Mouse (Mus musculus) lung, embryonic 16.5 days (tissue): ENCODE data around the gene Rab15. TPM values are rescaled to one million over a fixed set of nuclear protein-coding genes. Genes with fewer than 3 reads are reported as not detected.

Source experiments
- ATAC-seq: fragments of 200-750 bp; cut with Nextera tagmentation; 2 replicates; pipeline ENCODE4 v1.8.0; 2017; ENCODE audit warnings: low read depth, mild to moderate bottlenecking, moderate library complexity
- H3K27ac ChIP-seq: fragments of 300-500 bp; sonication (generic); 2 replicates; pipeline ENCODE4 v1.5.1; 2014; ENCODE audit warnings: mild to moderate bottlenecking, control low read depth, low read length
- H3K27me3 ChIP-seq: fragments of 300-500 bp; sonication (generic); 2 replicates; pipeline ENCODE4 v1.6.1; 2014; ENCODE audit warnings: low read depth, low read length, mixed read lengths; ENCODE audit not compliant: control insufficient read depth, insufficient read depth
- H3K36me3 ChIP-seq: fragments of 300-500 bp; sonication (generic); 2 replicates; pipeline ENCODE4 v1.6.1; 2014; ENCODE audit warnings: low read length; ENCODE audit not compliant: control insufficient read depth, insufficient read depth
- H3K4me1 ChIP-seq: fragments of 300-500 bp; sonication (generic); replicated peaks from 2 replicates; pipeline ENCODE4 v1.6.1; 2014; ENCODE audit warnings: low read length, mixed read lengths; ENCODE audit not compliant: control insufficient read depth, insufficient read depth
- H3K4me2 ChIP-seq: fragments of 300-500 bp; sonication (generic); 2 replicates; pipeline ENCODE4 v1.6.1; 2014; ENCODE audit warnings: low read depth, low read length, control low read depth
- H3K4me3 ChIP-seq: fragments of 300-500 bp; sonication (generic); 2 replicates; pipeline ENCODE4 v1.5.1; 2014; ENCODE audit warnings: mild to moderate bottlenecking, low read length, control low read depth
- H3K9ac ChIP-seq: fragments of 300-500 bp; sonication (generic); 2 replicates; pipeline ENCODE4 v1.6.1; 2014; ENCODE audit warnings: low read length, control low read depth
- H3K9me3 ChIP-seq: fragments of 300-500 bp; sonication (generic); 2 replicates; pipeline ENCODE4 v1.6.1; 2016; ENCODE audit warnings: low read length; ENCODE audit not compliant: control insufficient read depth
- WGBS: fragments of 180-500 bp; shearing (Covaris S2); extraction: QIAGEN DNeasy Blood & Tissue Kit; methylation state at CpG from one replicate; pipeline ENCODE4 v1.1.7; 2014; 5-methylcytosine and 5-hydroxymethylcytosine counted together
- polyA plus RNA-seq: library from polyadenylated mRNA; unstranded; fragments of >200 nt; fragmentation: Nextera tagmentation; extraction: Ambion mirVana; gene quantifications from 2 replicates; pipeline ENCODE4 v1.2.1, GENCODE M21; 2015

Gene Rab15
- polyA plus RNA-seq, 1 experiment from 2014 or later = 35.8 TPM

GRCm38 (mm10) chr12:76750866-76751459, 71.7 kb downstream of the Rab15 start:
- no peak for ATAC-seq
- no peak overlapping the region for H3K9ac ChIP-seq
- H3K36me3 ChIP-seq = no peaks in the 10 kb centered on the region
- H3K4me3 ChIP-seq = no peak overlapping the region
- no peaks in the 10 kb centered on the region for H3K4me1 ChIP-seq
- 0 out of 2 replicates have a peak, but pooled peaks cover 4% of the 10 kb centered on the region for H3K9me3 ChIP-seq
- no peak overlapping the region for H3K4me2 ChIP-seq
- WGBS = 79% methylated on average over 16 of the region's 16 CpGs
- H3K27me3 ChIP-seq = no peaks in the 10 kb centered on the region
- H3K27ac ChIP-seq = no peak overlapping the region

Other genes with a start within 250 kb of the Rab15 start
- gene Sptb, start 112.4 kb downstream of the Rab15 start, polyA plus RNA-seq = 1.3 and 1.8 TPM in 2 replicates
- 130 and 147 TPM in 2 replicates for gene Churc1, start 57.4 kb downstream of the Rab15 start, polyA plus RNA-seq
- gene Fntb, start 57.3 kb downstream of the Rab15 start, polyA plus RNA-seq = 39.0 and 40.4 TPM in 2 replicates
- 11.0 and 11.5 TPM in 2 replicates for gene Gpx2, start 27.4 kb downstream of the Rab15 start, polyA plus RNA-seq
- 13.1 and 13.5 TPM in 2 replicates for gene Max, start 139.3 kb upstream of the Rab15 start, polyA plus RNA-seq